Mouse (Mus musculus): Measurements from ENCODE around the gene Snx22. TPM values are rescaled to one million over a fixed set of nuclear protein-coding genes. Genes with fewer than 3 reads are reported as not detected.
A peak's percentile ranks its signal among the peaks of the same experiment; 100 is the strongest.

The Snx22 gene
- 5.0 and 5.3 TPM in 2 replicates for polyA plus RNA-seq (2015; fragmentation: Nextera tagmentation; extraction: Ambion mirVana)

- H3K9ac ChIP-seq = peak within 1 kb of the TSS; percentile 73
- H3K27me3 ChIP-seq = peaks cover 48% of the 10 kb centered on the region
- peak; percentile 85 for ATAC-seq (ENCODE audit: low FRiP score, low read depth)
- H3K27ac ChIP-seq = no peak within 1 kb of the TSS
- H3K36me3 ChIP-seq = peaks cover 27% of the 10 kb centered on the region
- peaks cover 13% of the 10 kb centered on the region for H3K4me1 ChIP-seq
- peak within 1 kb of the TSS; percentile 57 for H3K4me3 ChIP-seq
- H3K9me3 ChIP-seq = peaks cover 4% of the 10 kb centered on the region; the same call in 1 of the 2 replicates
- 2% methylated on average over 22 of the region's 22 CpGs for WGBS
- H3K4me2 ChIP-seq (replicated peaks) = peak within 1 kb of the TSS; percentile 97
These were observed at the start of gene Snx22 for GRCm38 (mm10) chr9:66069583-66069982. Snx22 (minus strand) TSS chr9:66069719.

GRCm38 (mm10) chr9:66116890-66117289, 47.4 kb upstream of the Snx22 start:
- WGBS = 54% methylated on average over 8 of the region's 8 CpGs
- Histone ChIP-seq H3K4me3 (no peak overlapping the region), H3K9me3 (no peaks in the 10 kb centered on the region), H3K36me3 (peaks cover 29% of the 10 kb centered on the region), H3K4me2 (replicated peaks) (no peak overlapping the region), H3K27ac (no peak overlapping the region), H3K27me3 (no peaks in the 10 kb centered on the region), H3K9ac (no peak overlapping the region), H3K4me1 (0 out of 2 replicates have a peak, but pooled peaks cover 2% of the 10 kb centered on the region)
- ATAC-seq (ENCODE audit: low FRiP score, low read depth) = peak; percentile 59; the same call in 1 of the 2 replicates

GRCm38 (mm10) chr9:66114341-66114740, 44.8 kb upstream of the Snx22 start:
- H3K36me3 ChIP-seq = peaks cover 32% of the 10 kb centered on the region
- H3K4me2 ChIP-seq (replicated peaks) = no peak overlapping the region
- H3K27ac ChIP-seq = no peak overlapping the region
- H3K4me3 ChIP-seq = no peak overlapping the region
- H3K9me3 ChIP-seq = no peaks in the 10 kb centered on the region
- H3K4me1 ChIP-seq = 0 out of 2 replicates have a peak, but pooled peaks cover 8% of the 10 kb centered on the region
- no peak for ATAC-seq (ENCODE audit: low FRiP score, low read depth)
- no peaks in the 10 kb centered on the region for H3K27me3 ChIP-seq
- no peak overlapping the region for H3K9ac ChIP-seq
- 88% methylated on average over 3 of the region's 3 CpGs for WGBS

- 0 out of 2 replicates have a peak overlapping the region, but pooled peaks have one; percentile 2 for H3K27ac ChIP-seq
- ATAC-seq (ENCODE audit: low FRiP score, low read depth) = no peak
- WGBS = 61% methylated on average over 8 of the region's 8 CpGs
These were observed 41.3 kb upstream of the Snx22 start for GRCm38 (mm10) chr9:66110611-66111379.

GRCm38 (mm10) chr9:66110126-66110525, 40.6 kb upstream of the Snx22 start:
- H3K27me3 ChIP-seq = no peaks in the 10 kb centered on the region
- 0 out of 2 replicates have a peak, but pooled peaks cover 8% of the 10 kb centered on the region for H3K4me1 ChIP-seq
- no peak for ATAC-seq (ENCODE audit: low FRiP score, low read depth)
- no peak overlapping the region for H3K4me2 ChIP-seq (replicated peaks)
- 65% methylated on average over 8 of the region's 8 CpGs for WGBS
- H3K27ac ChIP-seq = no peak overlapping the region
- H3K9ac ChIP-seq = no peak overlapping the region
- peaks cover 60% of the 10 kb centered on the region for H3K36me3 ChIP-seq
- H3K4me3 ChIP-seq = no peak overlapping the region
- H3K9me3 ChIP-seq = no peaks in the 10 kb centered on the region

More at GRCm38 (mm10) chr9:66110611-66111379, 41.3 kb upstream of the Snx22 start:
- Histone ChIP-seq H3K27me3 (no peaks in the 10 kb centered on the region), H3K4me3 (no peak overlapping the region), H3K4me1 (0 out of 2 replicates have a peak, but pooled peaks cover 8% of the 10 kb centered on the region), H3K9ac (no peak overlapping the region), H3K9me3 (no peaks in the 10 kb centered on the region), H3K36me3 (peaks cover 55% of the 10 kb centered on the region), H3K4me2 (replicated peaks) (no peak overlapping the region)

- H3K27me3 ChIP-seq = no peaks in the 10 kb centered on the region
- H3K9ac ChIP-seq = no peak overlapping the region
- no peak overlapping the region for H3K27ac ChIP-seq
- 0 out of 2 replicates have a peak, but pooled peaks cover 8% of the 10 kb centered on the region for H3K4me1 ChIP-seq
- WGBS = 95% methylated on average over 1 of the region's 1 CpGs
- H3K9me3 ChIP-seq = no peaks in the 10 kb centered on the region
- H3K4me3 ChIP-seq = no peak overlapping the region
- no peak overlapping the region for H3K4me2 ChIP-seq (replicated peaks)
- no peak for ATAC-seq (ENCODE audit: low FRiP score, low read depth)
- peaks cover 60% of the 10 kb centered on the region for H3K36me3 ChIP-seq
These were observed 40.1 kb upstream of the Snx22 start for GRCm38 (mm10) chr9:66109574-66109973.

- Histone ChIP-seq H3K27me3 (no peaks in the 10 kb centered on the region), H3K4me1 (0 out of 2 replicates have a peak, but pooled peaks cover under 1% of the 10 kb centered on the region), H3K9ac (no peak overlapping the region), H3K27ac (no peak overlapping the region), H3K36me3 (peaks cover 88% of the 10 kb centered on the region), H3K4me3 (no peak overlapping the region), H3K4me2 (replicated peaks) (no peak overlapping the region), H3K9me3 (no peaks in the 10 kb centered on the region)
- WGBS = 88% methylated on average over 8 of the region's 8 CpGs
- ATAC-seq (ENCODE audit: low FRiP score, low read depth) = no peak
These were observed 35.6 kb upstream of the Snx22 start for GRCm38 (mm10) chr9:66105168-66105567.

- no peaks in the 10 kb centered on the region for H3K27me3 ChIP-seq
- H3K9ac ChIP-seq = no peak overlapping the region
- WGBS = 94% methylated on average over 4 of the region's 4 CpGs
- no peaks in the 10 kb centered on the region for H3K9me3 ChIP-seq
- H3K4me3 ChIP-seq = no peak overlapping the region
- no peak overlapping the region for H3K27ac ChIP-seq
- no peak overlapping the region for H3K4me2 ChIP-seq (replicated peaks)
- no peaks in the 10 kb centered on the region for H3K4me1 ChIP-seq
- ATAC-seq (ENCODE audit: low FRiP score, low read depth) = no peak
- peaks cover 93% of the 10 kb centered on the region for H3K36me3 ChIP-seq
These were observed 35.1 kb upstream of the Snx22 start for GRCm38 (mm10) chr9:66104601-66105000.

GRCm38 (mm10) chr9:66102668-66103067, 33.1 kb upstream of the Snx22 start:
- no peak overlapping the region for H3K9ac ChIP-seq
- H3K27me3 ChIP-seq = no peaks in the 10 kb centered on the region
- H3K4me3 ChIP-seq = no peak overlapping the region
- WGBS = 90% methylated on average over 6 of the region's 6 CpGs
- H3K9me3 ChIP-seq = no peaks in the 10 kb centered on the region
- H3K4me1 ChIP-seq = no peaks in the 10 kb centered on the region
- H3K4me2 ChIP-seq (replicated peaks) = no peak overlapping the region
- no peak for ATAC-seq (ENCODE audit: low FRiP score, low read depth)
- peaks cover 86% of the 10 kb centered on the region for H3K36me3 ChIP-seq
- no peak overlapping the region for H3K27ac ChIP-seq

GRCm38 (mm10) chr9:66101577-66101976, 32.1 kb upstream of the Snx22 start:
- H3K4me3 ChIP-seq = no peak overlapping the region
- no peaks in the 10 kb centered on the region for H3K4me1 ChIP-seq
- no peak overlapping the region for H3K27ac ChIP-seq
- H3K9ac ChIP-seq = no peak overlapping the region
- ATAC-seq (ENCODE audit: low FRiP score, low read depth) = no peak
- H3K9me3 ChIP-seq = no peaks in the 10 kb centered on the region
- H3K4me2 ChIP-seq (replicated peaks) = no peak overlapping the region
- 85% methylated on average over 8 of the region's 8 CpGs for WGBS
- no peaks in the 10 kb centered on the region for H3K27me3 ChIP-seq
- H3K36me3 ChIP-seq = peaks cover 87% of the 10 kb centered on the region

GRCm38 (mm10) chr9:66092664-66093063, 23.1 kb upstream of the Snx22 start:
- Histone ChIP-seq H3K27ac (no peak overlapping the region), H3K4me3 (no peak overlapping the region), H3K9ac (0 out of 2 replicates have a peak overlapping the region, but pooled peaks have one; percentile 1), H3K4me1 (peaks cover 8% of the 10 kb centered on the region; the same call in 1 of the 2 replicates), H3K9me3 (no peaks in the 10 kb centered on the region), H3K4me2 (replicated peaks) (no peak overlapping the region), H3K36me3 (peaks cover 98% of the 10 kb centered on the region), H3K27me3 (no peaks in the 10 kb centered on the region)
- WGBS = 73% methylated on average over 2 of the region's 2 CpGs
- ATAC-seq (ENCODE audit: low FRiP score, low read depth) = no peak
